Mouse (Mus musculus) midbrain, postnatal 0 days (tissue): ENCODE data around the gene Taf1c. TPM values are rescaled to one million over a fixed set of nuclear protein-coding genes. Genes with fewer than 3 reads are reported as not detected.

Experiments used
- ATAC-seq: fragments of 200-750 bp; cut with Nextera tagmentation; 2 replicates; pipeline ENCODE4 v1.8.0; 2017; ENCODE audit warnings: moderate number of reproducible peaks, mild to moderate bottlenecking, moderate TSS enrichment, moderate library complexity; ENCODE audit not compliant: low FRiP score
- DNase-seq: peaks from one replicate; pipeline ENCODE4 v3.0.0-alpha.2; 2015; ENCODE audit warnings: low spot score
- H3K27ac ChIP-seq: fragments of 300-500 bp; sonication (generic); 2 replicates; pipeline ENCODE4 v1.5.1; 2014; ENCODE audit warnings: low read depth, mild to moderate bottlenecking, low read length, mixed read lengths
- H3K27me3 ChIP-seq: fragments of 300-500 bp; sonication (generic); 2 replicates; pipeline ENCODE4 v1.6.1; 2014; ENCODE audit warnings: low read length, control low read depth, mixed read lengths; ENCODE audit not compliant: insufficient read depth
- H3K36me3 ChIP-seq: fragments of 300-500 bp; sonication (generic); 2 replicates; pipeline ENCODE4 v1.6.1; 2014; ENCODE audit warnings: low read length, control low read depth, mixed read lengths; ENCODE audit not compliant: insufficient read depth
- H3K4me1 ChIP-seq: fragments of 300-500 bp; sonication (generic); 2 replicates; pipeline ENCODE4 v1.6.1; 2014; ENCODE audit warnings: mild to moderate bottlenecking, control low read depth, antibody characterized with exemption, low read length, mixed read lengths; ENCODE audit not compliant: insufficient read depth
- H3K4me2 ChIP-seq: fragments of 300-500 bp; sonication (generic); 2 replicates; pipeline ENCODE4 v1.6.1; 2014; ENCODE audit warnings: low read depth, mild to moderate bottlenecking, low read length, mixed read lengths; ENCODE audit not compliant: poor library complexity, severe bottlenecking
- H3K4me3 ChIP-seq: fragments of 300-500 bp; sonication (generic); 2 replicates; pipeline ENCODE4 v1.5.1; 2014; ENCODE audit warnings: low read depth, mild to moderate bottlenecking, low read length, moderate library complexity
- H3K9ac ChIP-seq: fragments of 300-500 bp; sonication (generic); replicated peaks from 2 replicates; pipeline ENCODE4 v1.6.1; 2014; ENCODE audit warnings: mild to moderate bottlenecking, low read length, moderate library complexity, mixed read lengths; ENCODE audit not compliant: poor library complexity, severe bottlenecking
- H3K9me3 ChIP-seq: fragments of 300-500 bp; sonication (generic); 2 replicates; pipeline ENCODE4 v1.6.1; 2016; ENCODE audit warnings: low read length, control low read depth
- CTCF ChIP-seq: IDR thresholded peaks from 2 replicates; pipeline ENCODE4 v1.5.1; 2016; ENCODE audit warnings: antibody characterized with exemption, mild to moderate bottlenecking
- WGBS: fragments of 180-500 bp; shearing (Covaris S2); extraction: QIAGEN DNeasy Blood & Tissue Kit; methylation state at CpG from one replicate; pipeline ENCODE4 v1.1.7; 2014; 5-methylcytosine and 5-hydroxymethylcytosine counted together
- polyA plus RNA-seq: library from polyadenylated mRNA; unstranded; fragments of >200 nt; fragmentation: Nextera tagmentation; extraction: Ambion mirVana; gene quantifications from 2 replicates; pipeline ENCODE4 v1.2.1, GENCODE M21; 2015
- total RNA-seq: library from RNA; depleted of rRNA; stranded (reverse); fragments of >200 nt; gene quantifications from 2 replicates; pipeline ENCODE4 v1.2.3, GENCODE M21; 2014

Gene Taf1c
- total and polyA plus RNA-seq, 2 experiments from 2014 or later = 9.6 to 22.5 TPM

DNA sequence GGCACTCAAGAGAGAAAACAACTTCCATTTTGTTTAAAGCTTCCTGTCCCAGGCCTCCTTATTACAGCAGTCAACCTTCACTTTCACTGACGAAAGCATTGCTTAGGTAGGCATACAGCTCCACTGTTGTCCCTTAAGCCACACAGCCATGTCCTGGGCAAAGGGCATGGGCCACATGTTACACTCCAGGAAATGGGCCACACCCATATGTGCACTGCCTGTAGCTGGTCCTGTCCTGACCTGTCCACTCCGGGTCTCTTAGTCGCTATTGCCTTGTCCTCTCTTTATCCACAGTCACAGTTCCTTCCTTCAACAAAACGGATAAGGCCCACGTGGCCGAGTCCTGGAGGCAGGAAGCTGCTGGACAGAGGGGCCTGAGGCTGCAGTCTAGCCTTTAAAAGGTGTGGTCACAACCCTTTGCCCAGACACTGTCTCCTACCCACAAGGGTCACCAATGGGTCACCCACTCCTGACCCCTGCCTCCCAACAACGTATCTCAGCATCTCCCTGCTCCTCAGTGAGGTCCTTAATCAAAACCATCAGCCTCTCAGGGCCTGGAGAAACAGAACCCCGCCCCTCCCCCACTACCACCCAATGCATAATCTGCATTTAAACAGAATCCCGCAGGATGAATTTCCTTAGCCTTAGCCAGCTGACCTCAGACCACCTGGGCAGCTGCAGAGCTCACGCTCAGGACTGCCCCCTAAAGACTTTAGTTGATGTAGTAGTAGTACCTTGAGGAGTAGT lies 22.8 kb upstream of the Taf1c start:
- no peak overlapping the region for H3K9ac ChIP-seq
- no peak overlapping the region for H3K27ac ChIP-seq
- 53% methylated on average over 10 of the region's 10 CpGs for WGBS
- no peaks in the 10 kb centered on the region for H3K4me1 ChIP-seq
- H3K27me3 ChIP-seq = 0 out of 2 replicates have a peak, but pooled peaks cover 2% of the 10 kb centered on the region
- no peak for ATAC-seq
- H3K9me3 ChIP-seq = no peaks in the 10 kb centered on the region
- no peaks in the 10 kb centered on the region for H3K36me3 ChIP-seq
- H3K4me3 ChIP-seq = no peak overlapping the region
- no peak overlapping the region for H3K4me2 ChIP-seq
- DNase-seq = no peak
- no peak for TF ChIP-seq CTCF

DNA sequence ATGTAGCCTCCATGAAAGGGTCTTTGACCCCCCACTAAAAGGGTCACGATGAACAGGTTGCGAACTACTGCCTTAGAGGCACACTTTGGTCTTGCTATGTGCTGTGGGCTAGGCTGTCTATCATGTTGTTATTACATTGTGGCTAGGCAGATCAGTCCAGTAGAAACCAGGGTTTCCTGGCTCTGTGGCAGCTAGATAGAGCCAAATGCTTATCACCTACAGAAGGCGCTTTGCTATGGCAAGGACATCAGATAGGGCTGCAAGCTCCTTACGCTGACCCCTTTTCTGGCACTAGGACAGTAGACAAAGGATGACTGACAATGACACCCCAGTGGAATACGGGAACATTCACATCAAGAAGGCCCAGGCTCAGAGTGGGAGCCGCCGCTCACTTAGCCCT lies 22.2 kb upstream of the Taf1c start:
- Histone ChIP-seq H3K9ac (no peak overlapping the region), H3K4me1 (no peaks in the 10 kb centered on the region), H3K36me3 (no peaks in the 10 kb centered on the region), H3K4me2 (no peak overlapping the region), H3K4me3 (no peak overlapping the region), H3K27me3 (0 out of 2 replicates have a peak, but pooled peaks cover 2% of the 10 kb centered on the region), H3K9me3 (no peaks in the 10 kb centered on the region), H3K27ac (no peak overlapping the region)
- DNase-seq = no peak
- WGBS = 86% methylated on average over 7 of the region's 7 CpGs
- TF ChIP-seq CTCF = no peak
- no peak for ATAC-seq

DNA sequence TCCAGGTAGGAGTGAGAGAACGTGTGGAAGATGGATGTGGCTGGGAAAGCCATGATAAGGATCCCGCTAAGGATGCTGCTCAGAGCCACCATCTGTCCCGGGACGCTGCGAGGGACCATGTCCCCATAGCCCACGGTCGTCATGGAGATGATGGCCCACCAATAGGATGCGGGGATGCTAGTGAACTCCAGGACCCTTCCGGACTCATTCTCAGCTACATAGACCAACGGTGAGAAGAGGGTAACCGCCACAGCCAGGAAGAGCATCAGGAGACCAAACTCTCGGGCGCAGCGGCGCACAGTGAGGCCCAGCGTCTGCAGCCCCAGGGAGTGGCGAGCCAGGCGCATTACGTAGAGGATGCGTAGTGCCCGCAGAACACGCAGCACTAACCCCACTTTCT lies 20.8 kb upstream of the Taf1c start:
- Histone ChIP-seq H3K27ac (no peak overlapping the region), H3K4me2 (no peak overlapping the region), H3K4me1 (no peaks in the 10 kb centered on the region), H3K9me3 (no peaks in the 10 kb centered on the region), H3K9ac (no peak overlapping the region), H3K36me3 (no peaks in the 10 kb centered on the region), H3K4me3 (no peak overlapping the region), H3K27me3 (no peaks in the 10 kb centered on the region)
- no peak for DNase-seq
- no peak for TF ChIP-seq CTCF
- 81% methylated on average over 22 of the region's 22 CpGs for WGBS
- no peak for ATAC-seq

DNA sequence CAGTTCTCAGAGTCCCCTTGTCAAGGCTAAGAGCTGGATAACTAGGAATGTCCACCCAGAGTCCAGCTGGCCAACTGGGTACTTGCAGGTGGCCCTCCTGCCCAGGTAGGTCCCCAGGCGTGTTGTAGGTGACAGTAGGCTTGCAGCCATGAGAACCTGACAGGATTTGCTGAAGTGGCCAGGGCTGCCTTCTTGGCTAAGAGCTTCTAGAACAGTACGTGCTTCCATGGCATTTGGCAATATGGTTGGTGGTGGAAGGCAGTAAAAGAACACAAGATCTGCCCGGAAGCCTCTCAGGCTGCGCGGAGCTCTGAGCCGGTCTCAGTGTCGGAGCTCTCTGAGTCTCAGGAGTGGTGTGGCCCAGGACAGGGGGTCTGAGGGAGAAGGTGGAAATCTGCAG lies 19.9 kb upstream of the Taf1c start:
- Histone ChIP-seq H3K9me3 (no peaks in the 10 kb centered on the region), H3K4me2 (no peak overlapping the region), H3K36me3 (no peaks in the 10 kb centered on the region), H3K4me1 (no peaks in the 10 kb centered on the region), H3K27ac (no peak overlapping the region), H3K9ac (no peak overlapping the region), H3K4me3 (no peak overlapping the region), H3K27me3 (no peaks in the 10 kb centered on the region)
- 89% methylated on average over 7 of the region's 7 CpGs for WGBS
- ATAC-seq (no peak), DNase-seq (no peak)
- TF ChIP-seq CTCF = no peak

DNA sequence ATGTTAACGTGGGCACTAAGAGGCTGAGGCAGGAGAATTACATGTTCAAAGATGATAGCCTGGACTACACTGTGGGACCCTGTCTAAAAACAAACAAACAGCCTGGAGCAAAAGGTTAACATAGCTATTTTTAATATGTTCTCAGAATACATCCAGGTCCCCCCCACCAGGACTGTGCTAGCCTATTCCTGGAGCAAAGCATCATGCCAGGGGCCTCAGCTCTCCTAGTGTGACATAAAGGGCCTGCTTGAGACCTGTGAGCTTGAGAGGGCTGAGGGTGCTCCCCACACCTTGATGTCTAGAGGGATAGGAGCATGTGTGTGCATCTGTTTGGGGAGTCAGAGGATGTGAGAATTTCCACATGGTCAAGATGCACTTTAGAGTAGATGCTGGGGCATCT lies 18.7 kb upstream of the Taf1c start:
- no peak for DNase-seq
- Histone ChIP-seq H3K9me3 (no peaks in the 10 kb centered on the region), H3K36me3 (no peaks in the 10 kb centered on the region), H3K27me3 (no peaks in the 10 kb centered on the region), H3K4me1 (no peaks in the 10 kb centered on the region), H3K4me2 (no peak overlapping the region), H3K27ac (no peak overlapping the region), H3K4me3 (no peak overlapping the region), H3K9ac (no peak overlapping the region)
- no peak for TF ChIP-seq CTCF
- 80% methylated on average over 1 of the region's 1 CpGs for WGBS
- no peak for ATAC-seq

DNA sequence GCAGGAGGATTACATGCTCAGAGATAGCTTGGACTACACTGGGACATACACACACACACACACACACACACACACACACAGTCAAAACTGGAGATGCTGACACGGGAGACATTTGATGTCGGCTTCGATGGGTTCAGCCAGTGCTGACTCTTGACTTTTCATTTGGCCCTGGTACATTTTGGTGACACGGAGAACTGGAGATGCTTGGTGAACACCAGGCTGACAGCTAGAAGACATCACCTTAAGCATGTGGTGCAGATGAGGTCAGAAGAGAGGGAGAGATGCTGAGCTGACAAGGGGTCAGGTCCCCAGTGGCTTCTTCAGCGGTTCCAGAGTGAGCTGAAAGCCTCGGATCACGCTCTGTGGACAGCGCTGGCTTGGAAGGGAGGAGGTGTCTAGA lies 18.0 kb upstream of the Taf1c start:
- no peaks in the 10 kb centered on the region for H3K27me3 ChIP-seq
- ATAC-seq (no peak), DNase-seq (no peak)
- H3K4me2 ChIP-seq = no peak overlapping the region
- H3K27ac ChIP-seq = no peak overlapping the region
- no peaks in the 10 kb centered on the region for H3K4me1 ChIP-seq
- WGBS = 80% methylated on average over 8 of the region's 8 CpGs
- no peaks in the 10 kb centered on the region for H3K9me3 ChIP-seq
- no peak for TF ChIP-seq CTCF
- H3K36me3 ChIP-seq = no peaks in the 10 kb centered on the region
- H3K4me3 ChIP-seq = no peak overlapping the region
- H3K9ac ChIP-seq = no peak overlapping the region
